Mouse (Mus musculus): ENCODE measurements at regions not wholly inside any gene's neighbourhood (a gene's known extent, or its start where the extent isn't known, plus 50 kb on each side); places are given as distances from the start of the nearest gene placed in this dataset.

- no peak for TF ChIP-seq CTCF (IDR thresholded peaks at IDR 0.05; ENCODE audit: borderline replicate concordance, extremely low read depth, insufficient read depth, insufficient read length)
- no peak for TF ChIP-seq POLR2A (IDR thresholded peaks at IDR 0.05; ENCODE audit: borderline replicate concordance, extremely low read depth, insufficient read depth, insufficient read length, poor library complexity, severe bottlenecking)
These were observed 98.0 kb upstream of the Plcb4 start for GRCm38 (mm10) chr2:135560856-135561255.
